Mouse (Mus musculus) embryo, embryonic 11.5 days (tissue): ENCODE results near the gene Apoa1.

Experiments used
- DNase-seq: peaks from one replicate; pipeline ENCODE4 v3.0.0-alpha.2; 2012; ENCODE audit warnings: low read depth, low spot score

Apoa1 gene

DNA sequence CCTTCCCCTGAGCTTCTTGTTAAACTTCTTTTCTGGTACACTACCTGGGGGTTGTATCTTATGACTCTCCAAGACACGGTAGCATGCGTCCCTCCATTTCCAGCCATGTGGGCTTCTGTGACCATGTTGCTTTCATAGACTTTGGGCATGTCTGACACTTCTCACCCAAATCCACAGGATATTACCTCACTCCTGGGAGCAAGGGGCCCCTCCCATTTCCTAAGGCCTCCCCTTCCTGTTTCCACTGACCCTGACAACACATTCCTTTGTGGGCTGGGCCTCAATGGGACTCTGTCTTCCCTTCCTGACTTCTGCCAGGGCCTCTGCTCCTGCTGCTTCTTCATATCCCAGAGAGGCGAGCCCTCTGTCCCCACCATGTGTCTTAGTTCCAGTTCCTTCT is 29.2 kb downstream of the Apoa1 start:
- DNase-seq = no peak

DNA sequence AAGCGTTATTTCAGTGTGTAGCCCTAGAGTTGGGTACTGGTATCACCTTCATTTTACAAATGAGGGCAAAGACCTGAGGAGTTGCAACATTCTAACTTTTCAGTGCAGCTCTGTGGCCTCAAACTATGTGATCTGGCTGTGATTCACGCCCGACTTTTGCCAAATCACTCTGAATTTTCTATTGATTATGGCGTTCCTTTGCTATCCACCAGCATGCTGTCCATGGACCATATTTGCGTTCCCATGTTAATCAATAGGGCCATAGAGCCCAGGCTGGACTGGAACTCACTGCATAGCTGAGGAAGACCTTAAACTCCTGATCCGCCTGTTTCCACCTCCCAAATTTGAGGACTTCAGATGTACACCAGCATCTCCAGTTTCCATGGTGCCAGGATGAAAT is 30.7 kb downstream of the Apoa1 start:
- no peak for DNase-seq

DNA sequence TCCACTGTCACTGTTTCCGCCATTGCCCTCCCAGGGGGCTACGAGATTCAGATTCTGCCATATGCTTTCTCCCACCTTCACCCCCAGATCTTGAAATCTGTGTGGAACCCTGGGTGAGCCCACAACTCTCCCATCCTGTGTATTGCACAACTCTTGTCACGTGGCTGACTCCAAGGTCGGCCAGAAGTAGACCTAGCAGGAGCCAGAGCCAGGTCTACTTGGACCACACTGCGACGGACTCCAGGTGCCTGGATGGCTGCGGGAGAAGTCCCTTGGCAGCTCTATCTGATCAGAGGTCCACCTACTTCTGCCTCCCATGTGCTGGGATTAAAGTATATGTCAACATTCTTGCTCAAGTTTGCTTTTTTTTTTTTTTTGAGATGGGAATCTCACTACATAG is 32.8 kb downstream of the Apoa1 start:
- no peak for DNase-seq

GRCm38 (mm10) chr9:46268343-46268873 is 40.0 kb downstream of the Apoa1 start, which contains the start of gene Apoa5:
Apoa5 (plus strand) TSS chr9:46268633.
- no peak for DNase-seq

- DNase-seq = no peak
Measured at GRCm38 (mm10) chr9:46269125-46269524, 40.7 kb downstream of the Apoa1 start.

GRCm38 (mm10) chr9:46270782-46271181 is 42.4 kb downstream of the Apoa1 start:
- no peak for DNase-seq

DNA sequence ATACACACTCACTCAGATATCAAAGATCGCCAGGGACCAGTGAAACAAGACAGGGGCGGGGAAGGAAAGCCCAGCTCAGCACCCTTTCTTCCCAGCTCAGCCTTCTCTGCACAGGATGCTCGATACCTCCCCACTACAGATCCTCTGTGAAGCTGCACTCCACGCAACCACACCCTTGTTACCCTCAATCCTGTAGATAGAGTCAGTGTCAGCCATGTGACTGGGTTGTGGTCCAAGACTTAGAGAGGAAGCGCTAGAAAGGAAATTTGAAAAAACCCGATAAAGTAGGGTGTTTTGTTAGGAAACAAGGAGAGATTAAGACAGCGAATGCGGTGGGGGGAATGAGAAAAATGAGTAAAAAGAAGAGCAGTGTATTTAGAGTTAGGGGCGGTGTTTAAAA is 43.7 kb downstream of the Apoa1 start:
- no peak for DNase-seq

GRCm38 (mm10) chr9:46272677-46273454 is 44.5 kb downstream of the Apoa1 start, which contains the start of gene Zpr1:
Zpr1 (plus strand) TSS chr9:46273064.
- peak; percentile 81 for DNase-seq

- no peak for DNase-seq
Measured at GRCm38 (mm10) chr9:46274494-46274893, 46.1 kb downstream of the Apoa1 start.
